In the genomic region with DNA sequence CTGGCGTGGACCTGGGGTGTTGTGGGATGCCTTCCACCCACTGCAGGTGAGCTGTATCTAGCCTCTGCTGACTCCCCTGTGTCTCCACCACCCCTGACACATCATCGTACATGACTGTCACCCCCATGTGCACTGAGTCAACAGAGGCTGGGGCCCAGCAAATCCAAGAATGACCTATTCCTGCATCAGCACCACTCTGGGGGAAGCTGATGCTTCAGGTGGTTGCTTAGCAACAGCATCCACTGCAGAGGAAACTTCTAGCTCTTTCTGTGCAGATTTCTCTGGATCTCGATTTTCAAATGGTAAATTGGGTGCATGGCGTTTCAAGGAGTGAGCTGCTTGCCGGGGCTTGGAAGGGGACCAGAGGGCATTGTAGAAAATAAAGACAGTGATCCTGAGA, we compare ENCODE assay signal across 24 mouse cellular contexts. TPM values are rescaled to one million over a fixed set of nuclear protein-coding genes. Genes with fewer than 3 reads are reported as not detected.
"Had no signal": no experiment of that assay in that cellular context is flagged by ENCODE, and none has a peak within 500 bp of the region (broad histone marks: within the 10 kb centered on the region; RNA-seq: fewer than 3 reads in every experiment).

No protein-coding gene starts in this region.

- DNase-seq: kidney, adult 11 months; kidney, adult 8-10 months; kidney, postnatal 10 days; kidney, postnatal 36 days; layer of hippocampus, adult 9-11 months; left cerebral cortex, postnatal 4 days; liver, embryonic 13.5 days; lung, adult 2 months; lung, postnatal 14 days; lung, postnatal 4 days; retina, postnatal 1 day; right cerebral cortex, postnatal 4 days; thymus, adult 2 months; thymus, postnatal 14 days; thymus, postnatal 4 days had no signal

- H3K9ac ChIP-seq: intestine, embryonic 15.5 days; kidney, embryonic 15.5 days; liver, embryonic 13.5 days had no signal

- H3K4me2 ChIP-seq: intestine, embryonic 15.5 days; kidney, embryonic 15.5 days; liver, embryonic 13.5 days; neural tube, embryonic 13.5 days had no signal

- H3K4me1 ChIP-seq: neural tube, embryonic 13.5 days had no signal

- H3K27ac ChIP-seq: intestine, embryonic 15.5 days; kidney, embryonic 15.5 days; liver, embryonic 13.5 days; neural tube, embryonic 13.5 days; stomach, postnatal 0 days had no signal

- H3K36me3 ChIP-seq: intestine, embryonic 15.5 days; kidney, embryonic 15.5 days; liver, embryonic 13.5 days; neural tube, embryonic 13.5 days had no signal

- H3K4me3 ChIP-seq: intestine, embryonic 15.5 days; kidney, embryonic 15.5 days; liver, embryonic 13.5 days; neural tube, embryonic 13.5 days had no signal

- ATAC-seq: intestine, embryonic 15.5 days had no signal

- H3K9me3 ChIP-seq: intestine, embryonic 15.5 days; kidney, embryonic 15.5 days; liver, embryonic 13.5 days; neural tube, embryonic 13.5 days had no signal

RNA-seq across cellular contexts. Expression of gene Gng7, which starts 21.5 kb away (rescaled TPM):
- total RNA-seq: neutrophil, adult 5-6 weeks had no signal

RNA-seq across cellular contexts. Expression of gene Diras1, which starts 32.2 kb away (rescaled TPM):
- total RNA-seq: liver, adult 2 months; megakaryocyte progenitor cell, adult 5-6 weeks; megakaryocyte-erythroid progenitor cell, adult 5-6 weeks; neutrophil, adult 5-6 weeks had no signal
- polyA plus RNA-seq: liver, adult 2 months; liver, embryonic 16.5 days; lung, adult 2 months had no signal
